Mouse (Mus musculus): ENCODE results near the gene Slc48a1. TPM values are rescaled to one million over a fixed set of nuclear protein-coding genes. Genes with fewer than 3 reads are reported as not detected.
A peak's percentile ranks its signal among the peaks of the same experiment; 100 is the strongest.

Slc48a1 gene
- polyA plus RNA-seq, 1 experiment = 52.7 TPM

- TF ChIP-seq POLR2AphosphoS2 (IDR thresholded peaks at IDR 0.05; ENCODE audit: insufficient read length, low read depth) = no peak
- no peak for TF ChIP-seq REST (IDR thresholded peaks at IDR 0.05; ENCODE audit: insufficient read depth, insufficient read length)
- no peak overlapping the region for H3K4me3 ChIP-seq
- no peak overlapping the region for H3K4me2 ChIP-seq (ENCODE audit: low read depth)
- no peaks in the 10 kb centered on the region for H3K79me2 ChIP-seq (ENCODE audit: control insufficient read depth, insufficient read depth)
- H3K36me3 ChIP-seq (ENCODE audit: control insufficient read depth, insufficient read depth) = no peaks in the 10 kb centered on the region
- no peak overlapping the region for H3ac ChIP-seq (ENCODE audit: control insufficient read depth, insufficient read length)
- peaks cover 5% of the 10 kb centered on the region for H3K27me3 ChIP-seq (ENCODE audit: control insufficient read depth, insufficient read depth, insufficient read length)
Observed at GRCm38 (mm10) chr15:97779576-97779975, 1.3 kb downstream of the Slc48a1 start.

GRCm38 (mm10) chr15:97780611-97781031, 2.3 kb downstream of the Slc48a1 start:
- no peaks in the 10 kb centered on the region for H3K36me3 ChIP-seq (ENCODE audit: control insufficient read depth, insufficient read depth)
- no peak for TF ChIP-seq CEBPB (IDR thresholded peaks at IDR 0.05; ENCODE audit: insufficient read depth, poor library complexity, severe bottlenecking)
- no peak for TF ChIP-seq REST (IDR thresholded peaks at IDR 0.05; ENCODE audit: insufficient read depth, insufficient read length)
- TF ChIP-seq TCF3 (IDR thresholded peaks at IDR 0.05; ENCODE audit: insufficient read length, low read depth) = no peak
- TF ChIP-seq E2F4 (IDR thresholded peaks at IDR 0.05; ENCODE audit: insufficient read depth) = no peak
- TF ChIP-seq TCF12 (IDR thresholded peaks at IDR 0.05; ENCODE audit: insufficient read depth, poor library complexity, severe bottlenecking) = no peak
- no peak for TF ChIP-seq SRF (IDR thresholded peaks at IDR 0.05; ENCODE audit: control insufficient read depth, insufficient read length, low read depth)
- no peak for TF ChIP-seq POLR2AphosphoS2 (IDR thresholded peaks at IDR 0.05; ENCODE audit: insufficient read length, low read depth)
- TF ChIP-seq POLR2A (IDR thresholded peaks at IDR 0.05; ENCODE audit: insufficient read length, low read depth) = no peak
- TF ChIP-seq MYOD1 (IDR thresholded peaks at IDR 0.05; ENCODE audit: control insufficient read depth in 1 of 3, insufficient read length in 2 of 3, low read depth in 2 of 3) = no peak
- TF ChIP-seq MYOG (IDR thresholded peaks at IDR 0.05; ENCODE audit: control insufficient read depth in 1 of 3, insufficient read depth in 1 of 3, insufficient read length in 2 of 3, low read depth in 2 of 3) = no peak
- TF ChIP-seq MAX (IDR thresholded peaks at IDR 0.05; ENCODE audit: low read depth) = no peak
- TF ChIP-seq USF1 (IDR thresholded peaks at IDR 0.05; ENCODE audit: low read depth) = no peak
- H3K27me3 ChIP-seq (ENCODE audit: control insufficient read depth, insufficient read depth, insufficient read length) = peaks cover 5% of the 10 kb centered on the region
- no peaks in the 10 kb centered on the region for H3K79me2 ChIP-seq (ENCODE audit: control insufficient read depth, insufficient read depth)
- no peak overlapping the region for H3ac ChIP-seq (ENCODE audit: control insufficient read depth, insufficient read length)
- H3K4me2 ChIP-seq (ENCODE audit: low read depth) = no peak overlapping the region
- H3K4me3 ChIP-seq = no peak overlapping the region

GRCm38 (mm10) chr15:97781961-97782748, 3.8 kb downstream of the Slc48a1 start:
- TF ChIP-seq TCF3 (IDR thresholded peaks at IDR 0.05; ENCODE audit: insufficient read length, low read depth) (no peak), MAX (IDR thresholded peaks at IDR 0.05; ENCODE audit: low read depth) (no peak), CEBPB (IDR thresholded peaks at IDR 0.05; ENCODE audit: insufficient read depth, poor library complexity, severe bottlenecking) (no peak), SRF (IDR thresholded peaks at IDR 0.05; ENCODE audit: control insufficient read depth, insufficient read length, low read depth) (no peak), MYOD1 (IDR thresholded peaks at IDR 0.05; ENCODE audit: control insufficient read depth in 1 of 3, insufficient read length in 2 of 3, low read depth in 2 of 3) (peak; percentile 26 to 79 (median 73)), E2F4 (IDR thresholded peaks at IDR 0.05; ENCODE audit: insufficient read depth) (no peak), POLR2AphosphoS2 (IDR thresholded peaks at IDR 0.05; ENCODE audit: insufficient read length, low read depth) (no peak), MYOG (IDR thresholded peaks at IDR 0.05; ENCODE audit: control insufficient read depth in 1 of 3, insufficient read depth in 1 of 3, insufficient read length in 2 of 3, low read depth in 2 of 3) (peak in 2 of 3 experiments; percentile 32 to 55), TCF12 (IDR thresholded peaks at IDR 0.05; ENCODE audit: insufficient read depth, poor library complexity, severe bottlenecking) (peak; percentile 44)
- Histone ChIP-seq H3K27me3 (ENCODE audit: control insufficient read depth, insufficient read depth, insufficient read length) (peaks cover 2% of the 10 kb centered on the region), H3K79me2 (ENCODE audit: control insufficient read depth, insufficient read depth) (no peaks in the 10 kb centered on the region), H3K4me2 (ENCODE audit: low read depth) (peak overlapping the region; percentile 100), H3K4me3 (peak overlapping the region; percentile 36), H3ac (ENCODE audit: control insufficient read depth, insufficient read length) (no peak overlapping the region), H3K36me3 (ENCODE audit: control insufficient read depth, insufficient read depth) (no peaks in the 10 kb centered on the region)

- Histone ChIP-seq H3K4me3 (peak overlapping the region; percentile 36), H3K4me2 (ENCODE audit: low read depth) (peak overlapping the region; percentile 100), H3K79me2 (ENCODE audit: control insufficient read depth, insufficient read depth) (no peaks in the 10 kb centered on the region), H3ac (ENCODE audit: control insufficient read depth, insufficient read length) (no peak overlapping the region), H3K36me3 (ENCODE audit: control insufficient read depth, insufficient read depth) (no peaks in the 10 kb centered on the region), H3K27me3 (ENCODE audit: control insufficient read depth, insufficient read depth, insufficient read length) (no peaks in the 10 kb centered on the region)
- TF ChIP-seq POLR2AphosphoS2 (IDR thresholded peaks at IDR 0.05; ENCODE audit: insufficient read length, low read depth) = no peak
Observed at GRCm38 (mm10) chr15:97782749-97783105, 4.4 kb downstream of the Slc48a1 start.

- H3K4me2 ChIP-seq (ENCODE audit: low read depth) = peak overlapping the region; percentile 85
- peak overlapping the region; percentile 36 for H3ac ChIP-seq (ENCODE audit: control insufficient read depth, insufficient read length)
- H3K36me3 ChIP-seq (ENCODE audit: control insufficient read depth, insufficient read depth) = no peaks in the 10 kb centered on the region
- H3K27me3 ChIP-seq (ENCODE audit: control insufficient read depth, insufficient read depth, insufficient read length) = no peaks in the 10 kb centered on the region
- TF ChIP-seq POLR2AphosphoS2 (IDR thresholded peaks at IDR 0.05; ENCODE audit: insufficient read length, low read depth) (peak; percentile 86), USF1 (IDR thresholded peaks at IDR 0.05; ENCODE audit: low read depth) (no peak), SRF (IDR thresholded peaks at IDR 0.05; ENCODE audit: control insufficient read depth, insufficient read length, low read depth) (peak; percentile 14), TCF12 (IDR thresholded peaks at IDR 0.05; ENCODE audit: insufficient read depth, poor library complexity, severe bottlenecking) (no peak), MYOD1 (IDR thresholded peaks at IDR 0.05; ENCODE audit: control insufficient read depth in 1 of 3, insufficient read length in 2 of 3, low read depth in 2 of 3) (peak in 2 of 3 experiments; percentile 62 to 83), TCF3 (IDR thresholded peaks at IDR 0.05; ENCODE audit: insufficient read length, low read depth) (no peak), MAX (IDR thresholded peaks at IDR 0.05; ENCODE audit: low read depth) (no peak), POLR2A (IDR thresholded peaks at IDR 0.05; ENCODE audit: insufficient read length, low read depth) (peak; percentile 91), CEBPB (IDR thresholded peaks at IDR 0.05; ENCODE audit: insufficient read depth, poor library complexity, severe bottlenecking) (no peak), E2F4 (IDR thresholded peaks at IDR 0.05; ENCODE audit: insufficient read depth) (no peak), MYOG (IDR thresholded peaks at IDR 0.05; ENCODE audit: control insufficient read depth in 1 of 3, insufficient read depth in 1 of 3, insufficient read length in 2 of 3, low read depth in 2 of 3) (peak in 2 of 3 experiments; percentile 74 to 78), REST (IDR thresholded peaks at IDR 0.05; ENCODE audit: insufficient read depth, insufficient read length) (no peak)
- peak overlapping the region; percentile 36 for H3K4me3 ChIP-seq
- no peaks in the 10 kb centered on the region for H3K79me2 ChIP-seq (ENCODE audit: control insufficient read depth, insufficient read depth)
Observed at GRCm38 (mm10) chr15:97784092-97784559, 5.8 kb downstream of the Slc48a1 start.

All from myocyte (in vitro differentiated cells).